Mouse (Mus musculus) 3T3-L1 (cell line): ENCODE results near the gene Ccdc146.

Experiments
- DNase-seq: peaks from one replicate; pipeline ENCODE4 v3.0.0-alpha.2; 2015; ENCODE audit warnings: low read depth, low spot score

Gene Ccdc146

GRCm38 (mm10) chr5:21424614-21425602 is at the start of gene Ccdc146, which contains the start of gene Fam185a:
Ccdc146 (minus strand) TSS chr5:21424677.
Fam185a (plus strand) TSS chr5:21424958.
- peak; percentile 100 for DNase-seq

- no peak for DNase-seq
Observed at GRCm38 (mm10) chr5:21468100-21468499, 43.6 kb upstream of the Ccdc146 start.

- no peak for DNase-seq
Observed at GRCm38 (mm10) chr5:21467387-21467786, 42.9 kb upstream of the Ccdc146 start.

- no peak for DNase-seq
Observed at GRCm38 (mm10) chr5:21440833-21441530, 16.5 kb upstream of the Ccdc146 start.

GRCm38 (mm10) chr5:21439446-21440110 is 15.1 kb upstream of the Ccdc146 start:
- DNase-seq, result no peak

GRCm38 (mm10) chr5:21438428-21438827 is 14.0 kb upstream of the Ccdc146 start:
- no peak for DNase-seq

- no peak for DNase-seq
Observed at GRCm38 (mm10) chr5:21436471-21436975, 12.0 kb upstream of the Ccdc146 start.

- DNase-seq, result peak; percentile 92
Observed at GRCm38 (mm10) chr5:21434148-21434929, 9.9 kb upstream of the Ccdc146 start.

GRCm38 (mm10) chr5:21426666-21427065 is 2.2 kb upstream of the Ccdc146 start:
- no peak for DNase-seq

- DNase-seq, result peak; percentile 70
Observed at GRCm38 (mm10) chr5:21420609-21421008, 3.9 kb downstream of the Ccdc146 start.

- no peak for DNase-seq
Observed at GRCm38 (mm10) chr5:21418613-21419012, 5.9 kb downstream of the Ccdc146 start.

GRCm38 (mm10) chr5:21414116-21414820 is 10.2 kb downstream of the Ccdc146 start:
- no peak for DNase-seq

GRCm38 (mm10) chr5:21413322-21413721 is 11.2 kb downstream of the Ccdc146 start:
- no peak for DNase-seq

GRCm38 (mm10) chr5:21412056-21412455 is 12.4 kb downstream of the Ccdc146 start:
- DNase-seq, result no peak

GRCm38 (mm10) chr5:21411261-21411666 is 13.2 kb downstream of the Ccdc146 start:
- DNase-seq, result no peak

GRCm38 (mm10) chr5:21395205-21395840 is 29.2 kb downstream of the Ccdc146 start:
- no peak for DNase-seq

GRCm38 (mm10) chr5:21394562-21394961 is 29.9 kb downstream of the Ccdc146 start:
- no peak for DNase-seq

GRCm38 (mm10) chr5:21391616-21392384 is 32.7 kb downstream of the Ccdc146 start:
- no peak for DNase-seq

GRCm38 (mm10) chr5:21388855-21389254 is 35.6 kb downstream of the Ccdc146 start:
- DNase-seq, result no peak
